16 mouse cellular contexts compared by ENCODE assay signal in genomic region chr17:15325976-15326842, GRCm38 (mm10). TPM values are rescaled to one million over a fixed set of nuclear protein-coding genes. Genes with fewer than 3 reads are reported as not detected.
A peak's percentile ranks its signal among the peaks of the same experiment; 100 is the strongest.
DNase-seq lines count a peak whose midpoint lies in the region; ATAC-seq lines count a peak whose summit lies in the region.
"Had no signal": no experiment of that assay in that cellular context is flagged by ENCODE, and none has a peak within 500 bp of the region (broad histone marks: within the 10 kb centered on the region; RNA-seq: fewer than 3 reads in every experiment).

No protein-coding gene starts in this region.

- DNase-seq in embryonic facial prominence, embryonic 10.5 days (ENCODE audit: low spot score), result peak; percentile 12
- DNase-seq in embryonic facial prominence, embryonic 14.5 days (ENCODE audit: low spot score), result peak; percentile 23
- DNase-seq in kidney, postnatal 10 days, result peak; percentile 21
- DNase-seq in lung, postnatal 10 days, result peak; percentile 25
- no peak for DNase-seq in ovary, postnatal 36 days (ENCODE audit: low spot score)
- DNase-seq in hindbrain, embryonic 10.5 days (ENCODE audit: low spot score), result no peak
- DNase-seq: adrenal gland, postnatal 25 days; cerebellum, adult 11 months; heart, adult 11 months; right cerebral cortex, postnatal 25 days had no signal

- H3K27me3 ChIP-seq in embryonic facial prominence, embryonic 10.5 days (replicated peaks; ENCODE audit: low read depth, poor library complexity, severe bottlenecking), result no peaks in the 10 kb centered on the region
- H3K27me3 ChIP-seq in embryonic facial prominence, embryonic 14.5 days (replicated peaks; ENCODE audit: control insufficient read depth, insufficient read depth, low read length), result no peaks in the 10 kb centered on the region
- no peaks in the 10 kb centered on the region for H3K27me3 ChIP-seq in hindbrain, embryonic 16.5 days (replicated peaks; ENCODE audit: control insufficient read depth, insufficient read depth, low read length)
- H3K27me3 ChIP-seq in hindbrain, embryonic 10.5 days (ENCODE audit: insufficient read depth, poor library complexity, severe bottlenecking), result no peaks in the 10 kb centered on the region; the same call in 1 of the 2 replicates
- H3K27me3 ChIP-seq: forebrain, embryonic 13.5 days; lung, embryonic 15.5 days; neural tube, embryonic 15.5 days had no signal

- 79% methylated on average over 10 of the region's 10 CpGs for WGBS in embryonic facial prominence, embryonic 10.5 days
- WGBS in embryonic facial prominence, embryonic 14.5 days, result 76% methylated on average over 10 of the region's 10 CpGs
- WGBS in hindbrain, embryonic 16.5 days, result 79% methylated on average over 10 of the region's 10 CpGs
- 83% methylated on average over 10 of the region's 10 CpGs for WGBS in hindbrain, embryonic 10.5 days

- H3K4me3 ChIP-seq in embryonic facial prominence, embryonic 10.5 days, result no peak overlapping the region
- H3K4me3 ChIP-seq in embryonic facial prominence, embryonic 14.5 days (ENCODE audit: low read depth, low read length), result no peak overlapping the region
- H3K4me3 ChIP-seq in hindbrain, embryonic 16.5 days (ENCODE audit: low read length), result no peak overlapping the region
- no peak overlapping the region for H3K4me3 ChIP-seq in hindbrain, embryonic 10.5 days
- H3K4me3 ChIP-seq: forebrain, embryonic 13.5 days; layer of hippocampus, adult 2 months; lung, embryonic 15.5 days; neural tube, embryonic 15.5 days had no signal

- H3K4me1 ChIP-seq in embryonic facial prominence, embryonic 10.5 days, result peaks cover 7% of the 10 kb centered on the region
- H3K4me1 ChIP-seq in embryonic facial prominence, embryonic 14.5 days (ENCODE audit: control insufficient read depth, insufficient read depth, low read length), result no peaks in the 10 kb centered on the region
- no peaks in the 10 kb centered on the region; the same call in 1 of the 2 replicates for H3K4me1 ChIP-seq in hindbrain, embryonic 16.5 days (ENCODE audit: control insufficient read depth, insufficient read depth, low read depth, low read length)
- H3K4me1 ChIP-seq in hindbrain, embryonic 10.5 days (replicated peaks), result peaks cover 5% of the 10 kb centered on the region

- no peak overlapping the region for H3K4me2 ChIP-seq in embryonic facial prominence, embryonic 14.5 days (ENCODE audit: low read depth, low read length)
- no peak overlapping the region for H3K4me2 ChIP-seq in hindbrain, embryonic 16.5 days (ENCODE audit: low read length)
- H3K4me2 ChIP-seq: forebrain, embryonic 13.5 days; lung, embryonic 15.5 days; neural tube, embryonic 15.5 days had no signal

- ATAC-seq in embryonic facial prominence, embryonic 14.5 days (ENCODE audit: low read depth), result peak; percentile 45; the same call in 1 of the 2 replicates
- no peak for ATAC-seq in hindbrain, embryonic 16.5 days
- ATAC-seq: forebrain, embryonic 13.5 days; midbrain, embryonic 16.5 days had no signal

- no peaks in the 10 kb centered on the region for H3K36me3 ChIP-seq in embryonic facial prominence, embryonic 10.5 days (replicated peaks)
- H3K36me3 ChIP-seq in embryonic facial prominence, embryonic 14.5 days (ENCODE audit: control insufficient read depth, insufficient read depth, low read length), result no peaks in the 10 kb centered on the region
- H3K36me3 ChIP-seq in hindbrain, embryonic 16.5 days (ENCODE audit: control insufficient read depth, insufficient read depth, low read length), result no peaks in the 10 kb centered on the region
- H3K36me3 ChIP-seq in hindbrain, embryonic 10.5 days, result no peaks in the 10 kb centered on the region
- H3K36me3 ChIP-seq: lung, embryonic 15.5 days; neural tube, embryonic 15.5 days had no signal

- no peak overlapping the region for H3K9ac ChIP-seq in embryonic facial prominence, embryonic 14.5 days (ENCODE audit: low read depth, low read length)
- H3K9ac ChIP-seq in hindbrain, embryonic 16.5 days (ENCODE audit: low read depth, low read length), result no peak overlapping the region
- H3K9ac ChIP-seq: forebrain, embryonic 13.5 days; lung, embryonic 15.5 days; neural tube, embryonic 15.5 days had no signal

- H3K27ac ChIP-seq in embryonic facial prominence, embryonic 10.5 days (replicated peaks), result no peak overlapping the region
- H3K27ac ChIP-seq in embryonic facial prominence, embryonic 14.5 days (replicated peaks; ENCODE audit: low read depth, low read length), result no peak overlapping the region
- no peak overlapping the region for H3K27ac ChIP-seq in hindbrain, embryonic 16.5 days (ENCODE audit: low read depth, low read length)
- no peak overlapping the region for H3K27ac ChIP-seq in hindbrain, embryonic 10.5 days
- H3K27ac ChIP-seq: forebrain, embryonic 13.5 days; layer of hippocampus, adult 2 months; lung, embryonic 15.5 days; neural tube, embryonic 15.5 days had no signal

- no peaks in the 10 kb centered on the region for H3K9me3 ChIP-seq in embryonic facial prominence, embryonic 10.5 days
- H3K9me3 ChIP-seq in embryonic facial prominence, embryonic 14.5 days (ENCODE audit: control insufficient read depth, low read length), result no peaks in the 10 kb centered on the region
- no peaks in the 10 kb centered on the region for H3K9me3 ChIP-seq in hindbrain, embryonic 16.5 days (ENCODE audit: control insufficient read depth, low read length)
- H3K9me3 ChIP-seq in hindbrain, embryonic 10.5 days, result no peaks in the 10 kb centered on the region
- H3K9me3 ChIP-seq: forebrain, embryonic 13.5 days; lung, embryonic 15.5 days; neural tube, embryonic 15.5 days had no signal

RNA-seq across cellular contexts. Expression of gene Dll1, which starts 50.5 kb away (rescaled TPM):
- 13.2 and 22.1 TPM in 2 replicates for polyA plus RNA-seq in embryonic facial prominence, embryonic 10.5 days (2016; fragmentation: Nextera tagmentation; extraction: Ambion mirVana)
- polyA plus RNA-seq in embryonic facial prominence, embryonic 14.5 days (2014; fragmentation: Nextera tagmentation; extraction: Ambion mirVana), result 8.4 and 8.7 TPM in 2 replicates
- 16.3 and 17.7 TPM in 2 replicates for polyA plus RNA-seq in hindbrain, embryonic 16.5 days (2015; fragmentation: Nextera tagmentation; extraction: Ambion mirVana)
- polyA plus RNA-seq in hindbrain, embryonic 10.5 days (2016; fragmentation: Nextera tagmentation; extraction: Ambion mirVana), result 67.6 and 90.9 TPM in 2 replicates

Comparison
In these comparisons a context has a peak if more than half of its experiments do, and no peak if none do; other contexts are left out.
1. DNase-seq: peak in embryonic facial prominence, embryonic 10.5 days (single experiment), embryonic facial prominence, embryonic 14.5 days (single experiment), kidney, postnatal 10 days (single experiment) and lung, postnatal 10 days (single experiment); none in ovary, postnatal 36 days (single experiment) and hindbrain, embryonic 10.5 days (single experiment).